Mouse (Mus musculus): Measurements from ENCODE around the gene Klhl5. TPM values are rescaled to one million over a fixed set of nuclear protein-coding genes. Genes with fewer than 3 reads are reported as not detected.
"Not testable (repeated sequence)": the region's sequence is repeated elsewhere in the genome, so short reads cannot be mapped to it uniquely, and the experiment has no call there.

The Klhl5 gene
- polyA plus RNA-seq, 1 experiment from 2014 or later: 13.3 TPM

DNA sequence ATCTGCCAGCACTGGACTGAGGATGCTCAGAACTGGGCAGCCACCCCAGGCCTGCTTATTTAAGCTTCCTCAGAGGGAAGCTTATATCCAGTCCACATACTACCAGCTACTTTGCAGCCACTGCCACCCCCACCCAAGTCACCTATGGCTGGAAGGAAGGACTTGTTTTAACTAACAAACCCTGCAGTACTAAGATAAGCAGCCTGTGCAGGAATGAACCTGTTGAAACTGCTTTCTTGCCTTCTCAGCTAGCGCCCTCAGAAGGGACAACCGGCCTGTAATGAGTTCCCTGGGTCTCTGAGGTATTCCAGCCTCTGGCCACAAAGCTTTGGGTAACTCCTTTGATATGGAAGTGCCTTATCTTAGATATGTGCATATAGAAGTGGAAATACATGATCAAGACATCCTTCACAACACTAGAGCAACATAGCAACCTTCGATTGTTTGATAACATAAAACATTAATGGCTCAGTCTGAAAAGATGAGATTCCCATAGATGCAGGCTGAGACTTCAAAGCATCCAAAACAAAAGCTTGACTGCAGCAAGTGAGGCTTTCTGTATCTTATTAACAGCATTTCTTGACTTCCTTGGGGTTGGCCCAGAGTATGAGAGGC, 5.2 kb upstream of the Klhl5 start:
- ATAC-seq (replicated peaks; ENCODE audit: insufficient number of reproducible peaks, low FRiP score, low TSS enrichment): no peak
- Histone ChIP-seq H3K27me3 (ENCODE audit: control insufficient read depth, insufficient read depth, low read length) (no peaks in the 10 kb centered on the region), H3K9me3 (replicated peaks; ENCODE audit: control insufficient read depth, low read length) (no peaks in the 10 kb centered on the region), H3K4me2 (no peak overlapping the region), H3K9ac (ENCODE audit: low read depth, low read length) (no peak overlapping the region), H3K4me3 (ENCODE audit: low read depth, low read length) (no peak overlapping the region), H3K36me3 (ENCODE audit: control insufficient read depth, insufficient read depth, low read length) (no peaks in the 10 kb centered on the region), H3K27ac (ENCODE audit: low read depth, low read length) (no peak overlapping the region), H3K4me1 (ENCODE audit: control insufficient read depth, insufficient read depth, low read length) (peaks cover 13% of the 10 kb centered on the region)
- WGBS (ENCODE audit: insufficient replicate concordance): 45% methylated on average over 3 of the region's 3 CpGs

DNA sequence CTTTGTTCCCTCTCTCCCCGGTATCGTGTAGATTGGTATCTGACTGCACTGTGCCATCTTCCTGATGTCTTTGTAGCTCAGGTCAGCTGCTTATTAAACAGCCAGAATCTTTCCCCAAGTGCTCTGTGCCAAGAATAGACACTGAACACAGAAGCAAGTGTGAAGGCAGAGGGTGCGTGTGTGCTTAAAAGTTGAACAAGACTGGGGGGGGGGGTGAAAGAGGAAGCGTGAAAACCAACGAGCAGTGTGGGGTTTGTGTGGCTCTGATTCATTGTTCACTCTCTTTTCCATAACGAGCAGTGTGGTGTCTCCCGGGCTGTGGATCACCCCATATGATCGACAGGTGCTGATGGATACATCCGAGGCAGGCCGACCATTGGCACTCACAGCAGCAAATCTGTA, 4.7 kb upstream of the Klhl5 start:
- no peaks in the 10 kb centered on the region for H3K36me3 ChIP-seq (ENCODE audit: control insufficient read depth, insufficient read depth, low read length)
- H3K27me3 ChIP-seq (ENCODE audit: control insufficient read depth, insufficient read depth, low read length): no peaks in the 10 kb centered on the region
- ATAC-seq (replicated peaks; ENCODE audit: insufficient number of reproducible peaks, low FRiP score, low TSS enrichment): no peak
- WGBS (ENCODE audit: insufficient replicate concordance): 43% methylated on average over 10 of the region's 10 CpGs
- no peak overlapping the region for H3K27ac ChIP-seq (ENCODE audit: low read depth, low read length)
- H3K9me3 ChIP-seq (replicated peaks; ENCODE audit: control insufficient read depth, low read length): no peaks in the 10 kb centered on the region
- peaks cover 13% of the 10 kb centered on the region for H3K4me1 ChIP-seq (ENCODE audit: control insufficient read depth, insufficient read depth, low read length)
- no peak overlapping the region for H3K4me3 ChIP-seq (ENCODE audit: low read depth, low read length)
- H3K4me2 ChIP-seq: no peak overlapping the region
- H3K9ac ChIP-seq (ENCODE audit: low read depth, low read length): no peak overlapping the region

DNA sequence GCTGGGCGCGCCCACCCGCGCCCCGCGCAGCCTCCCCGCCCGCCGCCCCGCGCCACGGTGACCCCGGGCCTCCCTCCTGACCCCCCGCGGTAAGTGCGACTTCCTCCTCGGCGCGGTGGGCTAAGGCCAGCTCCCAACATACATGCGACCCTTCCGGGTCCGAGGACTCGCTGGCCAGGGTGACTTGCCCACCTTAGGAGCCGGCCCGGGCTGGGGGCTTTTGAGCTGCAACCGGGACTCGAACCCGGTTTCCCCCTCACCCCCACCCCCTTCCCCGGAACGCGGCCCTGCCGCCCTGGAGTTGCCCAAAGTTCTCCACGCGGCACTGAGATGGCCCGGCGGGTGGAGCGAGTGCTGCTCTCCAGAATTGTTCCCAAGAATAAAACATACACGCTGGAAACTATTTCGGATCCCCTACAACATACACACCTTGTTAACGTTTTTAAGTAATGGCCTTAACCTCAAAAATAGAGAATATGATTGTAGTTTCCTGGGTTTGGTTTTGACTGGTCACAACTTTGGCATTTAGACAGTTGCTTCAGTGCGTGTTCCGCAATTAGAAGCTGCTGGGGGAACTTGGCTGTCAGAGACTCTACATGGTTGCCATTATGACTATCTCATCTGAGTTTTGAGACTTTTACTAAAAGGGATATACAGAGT, 564 bp downstream of the Klhl5 start:
- peak; percentile 27; the same call in 1 of the 2 replicates for ATAC-seq (replicated peaks; ENCODE audit: insufficient number of reproducible peaks, low FRiP score, low TSS enrichment)
- Histone ChIP-seq H3K9me3 (replicated peaks; ENCODE audit: control insufficient read depth, low read length) (no peaks in the 10 kb centered on the region), H3K4me2 (peak overlapping the region; percentile 82), H3K4me3 (ENCODE audit: low read depth, low read length) (peak overlapping the region; percentile 92), H3K27me3 (ENCODE audit: control insufficient read depth, insufficient read depth, low read length) (no peaks in the 10 kb centered on the region), H3K9ac (ENCODE audit: low read depth, low read length) (peak overlapping the region; percentile 90), H3K27ac (ENCODE audit: low read depth, low read length) (peak overlapping the region; percentile 86), H3K36me3 (ENCODE audit: control insufficient read depth, insufficient read depth, low read length) (no peaks in the 10 kb centered on the region), H3K4me1 (ENCODE audit: control insufficient read depth, insufficient read depth, low read length) (peaks cover 6% of the 10 kb centered on the region)
- 2% methylated on average over 38 of the region's 42 CpGs for whole genome bisulfite sequencing (ENCODE audit: insufficient replicate concordance)

DNA sequence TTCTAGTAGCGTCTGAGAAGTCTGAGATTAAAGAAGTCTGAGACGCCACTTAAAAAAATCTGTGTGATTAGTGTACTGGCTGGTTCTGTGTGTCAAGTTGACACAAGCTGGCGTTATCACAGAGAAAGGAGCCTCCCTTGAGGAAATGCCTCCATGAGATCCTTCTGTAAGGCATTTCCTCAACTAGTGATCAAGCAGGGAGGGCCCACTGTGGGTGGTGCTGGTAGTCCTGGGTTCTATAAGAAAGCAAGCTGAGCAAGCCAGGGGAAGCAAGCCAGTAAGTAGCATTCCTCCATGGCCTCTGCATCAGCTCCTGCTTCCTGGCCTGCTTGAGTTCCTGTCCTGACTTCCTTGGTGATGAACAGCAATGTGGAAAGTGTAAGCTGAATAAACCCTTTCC, 4.9 kb downstream of the Klhl5 start:
- H3K27me3 ChIP-seq (ENCODE audit: control insufficient read depth, insufficient read depth, low read length); H3K4me3 ChIP-seq (ENCODE audit: low read depth, low read length); ATAC-seq (replicated peaks; ENCODE audit: insufficient number of reproducible peaks, low FRiP score, low TSS enrichment); H3K27ac ChIP-seq (ENCODE audit: low read depth, low read length); H3K4me2 ChIP-seq; H3K9ac ChIP-seq (ENCODE audit: low read depth, low read length); H3K9me3 ChIP-seq (replicated peaks; ENCODE audit: control insufficient read depth, low read length); H3K36me3 ChIP-seq (ENCODE audit: control insufficient read depth, insufficient read depth, low read length): not testable (repeated sequence)
- WGBS (ENCODE audit: insufficient replicate concordance): 17% methylated on average over 3 of the region's 3 CpGs
- peaks cover 10% of the 10 kb centered on the region for H3K4me1 ChIP-seq (ENCODE audit: control insufficient read depth, insufficient read depth, low read length)

DNA sequence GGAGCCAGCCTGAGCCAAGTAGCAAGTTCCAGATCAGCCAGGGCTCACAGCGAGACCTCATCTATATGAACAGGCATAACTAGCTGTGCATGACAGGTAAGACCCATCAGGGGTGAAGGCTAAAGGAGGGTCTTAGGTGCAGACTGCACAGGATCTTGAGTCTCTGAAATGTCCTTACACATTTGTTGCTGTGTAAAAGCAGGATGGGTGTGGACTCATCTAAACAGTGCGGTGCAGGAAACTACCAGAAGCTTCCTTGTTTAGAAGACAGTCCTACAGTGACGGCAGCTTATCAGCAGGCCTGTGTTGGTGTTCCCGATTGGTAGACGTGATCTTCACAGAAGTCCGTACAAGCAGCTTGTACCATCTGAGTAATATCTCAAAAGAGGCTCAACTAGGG, 6.0 kb downstream of the Klhl5 start:
- H3K4me1 ChIP-seq (ENCODE audit: control insufficient read depth, insufficient read depth, low read length): peaks cover 10% of the 10 kb centered on the region
- no peak overlapping the region for H3K27ac ChIP-seq (ENCODE audit: low read depth, low read length)
- peaks cover 4% of the 10 kb centered on the region; the same call in 1 of the 2 replicates for H3K36me3 ChIP-seq (ENCODE audit: control insufficient read depth, insufficient read depth, low read length)
- H3K4me2 ChIP-seq: no peak overlapping the region
- no peaks in the 10 kb centered on the region for H3K9me3 ChIP-seq (replicated peaks; ENCODE audit: control insufficient read depth, low read length)
- H3K4me3 ChIP-seq (ENCODE audit: low read depth, low read length): no peak overlapping the region
- ATAC-seq (replicated peaks; ENCODE audit: insufficient number of reproducible peaks, low FRiP score, low TSS enrichment): no peak
- H3K27me3 ChIP-seq (ENCODE audit: control insufficient read depth, insufficient read depth, low read length): no peaks in the 10 kb centered on the region
- WGBS (ENCODE audit: insufficient replicate concordance): 52% methylated on average over 6 of the region's 6 CpGs
- no peak overlapping the region for H3K9ac ChIP-seq (ENCODE audit: low read depth, low read length)

DNA sequence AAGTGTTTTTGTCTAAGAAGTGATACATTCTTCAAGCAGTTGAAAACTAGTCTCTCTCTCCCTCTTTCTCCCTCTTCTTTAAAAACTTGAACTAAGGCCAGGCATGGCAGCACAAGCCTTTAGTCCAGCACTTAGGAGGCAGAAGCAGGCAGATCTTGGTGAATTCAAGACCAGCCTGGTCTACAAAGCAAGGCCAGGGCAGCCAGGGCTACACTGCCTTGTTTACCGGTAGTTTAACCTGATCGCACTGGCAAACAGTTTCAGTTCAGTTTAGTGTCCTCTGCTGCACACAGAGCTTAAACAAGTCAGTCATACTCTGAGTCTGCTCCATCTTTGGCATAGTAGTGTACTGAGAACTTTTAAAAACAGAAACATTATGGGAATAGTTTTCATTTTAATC, 9.4 kb downstream of the Klhl5 start:
- no peak overlapping the region for H3K27ac ChIP-seq (ENCODE audit: low read depth, low read length)
- no peak for ATAC-seq (replicated peaks; ENCODE audit: insufficient number of reproducible peaks, low FRiP score, low TSS enrichment)
- no peak overlapping the region for H3K4me3 ChIP-seq (ENCODE audit: low read depth, low read length)
- H3K9ac ChIP-seq (ENCODE audit: low read depth, low read length): no peak overlapping the region
- no peak overlapping the region for H3K4me2 ChIP-seq
- WGBS (ENCODE audit: insufficient replicate concordance): 89% methylated on average over 2 of the region's 2 CpGs
- H3K9me3 ChIP-seq (replicated peaks; ENCODE audit: control insufficient read depth, low read length): no peaks in the 10 kb centered on the region
- no peaks in the 10 kb centered on the region for H3K27me3 ChIP-seq (ENCODE audit: control insufficient read depth, insufficient read depth, low read length)
- peaks cover 10% of the 10 kb centered on the region for H3K4me1 ChIP-seq (ENCODE audit: control insufficient read depth, insufficient read depth, low read length)
- peaks cover 4% of the 10 kb centered on the region; the same call in 1 of the 2 replicates for H3K36me3 ChIP-seq (ENCODE audit: control insufficient read depth, insufficient read depth, low read length)

DNA sequence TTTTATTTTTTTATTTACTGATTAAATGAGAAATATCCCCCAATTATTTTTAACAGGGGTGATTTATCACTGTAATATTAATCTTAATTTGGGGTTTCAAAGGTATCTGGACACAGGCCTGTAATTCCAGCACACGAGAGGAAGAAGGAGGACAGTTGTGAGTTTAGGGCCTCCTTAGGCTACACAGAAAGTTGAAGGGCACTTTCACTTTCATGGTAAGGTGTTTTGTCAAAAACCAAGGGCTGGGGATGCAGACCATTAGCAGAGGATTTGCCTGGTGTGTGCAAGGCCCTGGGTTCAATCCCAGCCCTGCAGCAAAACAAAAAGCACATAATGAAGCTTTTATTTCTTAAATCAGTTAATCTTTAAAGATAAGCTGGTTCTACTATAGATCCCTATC, 12.2 kb downstream of the Klhl5 start:
- Histone ChIP-seq H3K9me3 (replicated peaks; ENCODE audit: control insufficient read depth, low read length) (no peaks in the 10 kb centered on the region), H3K27me3 (ENCODE audit: control insufficient read depth, insufficient read depth, low read length) (no peaks in the 10 kb centered on the region), H3K4me3 (ENCODE audit: low read depth, low read length) (no peak overlapping the region), H3K9ac (ENCODE audit: low read depth, low read length) (no peak overlapping the region), H3K4me1 (ENCODE audit: control insufficient read depth, insufficient read depth, low read length) (0 out of 2 replicates have a peak, but pooled peaks cover 2% of the 10 kb centered on the region), H3K27ac (ENCODE audit: low read depth, low read length) (no peak overlapping the region), H3K4me2 (no peak overlapping the region), H3K36me3 (ENCODE audit: control insufficient read depth, insufficient read depth, low read length) (peaks cover 4% of the 10 kb centered on the region; the same call in 1 of the 2 replicates)
- no peak for ATAC-seq (replicated peaks; ENCODE audit: insufficient number of reproducible peaks, low FRiP score, low TSS enrichment)
- WGBS (ENCODE audit: insufficient replicate concordance): 92% methylated on average over 1 of the region's 1 CpGs

DNA sequence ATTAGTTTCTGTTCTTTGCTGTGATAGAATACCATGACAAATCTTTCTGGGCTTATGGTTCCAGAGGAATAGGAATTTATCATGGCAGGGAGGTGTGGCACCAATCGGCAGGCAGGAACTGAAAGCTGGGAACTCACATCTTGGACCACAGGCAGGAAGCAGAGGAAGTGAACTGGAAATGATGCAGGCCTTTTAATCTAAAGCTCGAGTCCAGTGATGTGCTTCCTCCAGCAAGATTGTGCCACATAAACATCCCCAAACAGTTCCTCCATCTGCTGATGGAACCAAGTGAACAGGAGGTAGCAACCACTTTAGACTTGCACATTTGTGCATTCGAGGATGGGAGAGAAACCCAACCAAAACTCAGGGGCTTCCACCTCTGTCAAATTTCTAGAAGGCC, 12.6 kb downstream of the Klhl5 start:
- Histone ChIP-seq H3K27me3 (ENCODE audit: control insufficient read depth, insufficient read depth, low read length) (no peaks in the 10 kb centered on the region), H3K9me3 (replicated peaks; ENCODE audit: control insufficient read depth, low read length) (no peaks in the 10 kb centered on the region), H3K36me3 (ENCODE audit: control insufficient read depth, insufficient read depth, low read length) (peaks cover 4% of the 10 kb centered on the region; the same call in 1 of the 2 replicates), H3K27ac (ENCODE audit: low read depth, low read length) (no peak overlapping the region), H3K4me1 (ENCODE audit: control insufficient read depth, insufficient read depth, low read length) (0 out of 2 replicates have a peak, but pooled peaks cover 2% of the 10 kb centered on the region), H3K4me3 (ENCODE audit: low read depth, low read length) (no peak overlapping the region), H3K9ac (ENCODE audit: low read depth, low read length) (no peak overlapping the region), H3K4me2 (no peak overlapping the region)
- WGBS (ENCODE audit: insufficient replicate concordance): 56% methylated on average over 3 of the region's 3 CpGs
- no peak for ATAC-seq (replicated peaks; ENCODE audit: insufficient number of reproducible peaks, low FRiP score, low TSS enrichment)

DNA sequence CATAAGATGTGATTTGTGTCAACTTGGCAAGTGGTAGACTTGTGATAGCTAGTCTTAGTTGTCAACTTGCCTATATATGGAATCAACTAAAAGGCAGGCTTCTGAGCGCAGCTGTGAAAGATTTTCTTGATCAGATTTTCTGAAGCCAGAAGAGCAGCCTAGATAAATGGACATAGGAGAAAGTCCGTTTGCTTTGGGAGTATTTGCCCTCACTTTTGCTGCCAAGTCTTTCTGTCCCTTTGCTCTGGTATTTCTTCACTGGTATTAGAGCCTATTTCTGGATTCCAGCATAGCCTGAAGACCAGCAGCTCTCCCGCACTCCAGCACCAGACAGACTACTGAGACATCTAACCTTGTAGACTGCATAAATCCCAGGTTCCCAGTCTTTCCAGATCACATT, 15.3 kb downstream of the Klhl5 start:
- no peaks in the 10 kb centered on the region for H3K9me3 ChIP-seq (replicated peaks; ENCODE audit: control insufficient read depth, low read length)

More for the DNA sequence above, 15.3 kb downstream of the Klhl5 start:
- no peaks in the 10 kb centered on the region for H3K36me3 ChIP-seq (ENCODE audit: control insufficient read depth, insufficient read depth, low read length)
- 0 out of 2 replicates have a peak, but pooled peaks cover 2% of the 10 kb centered on the region for H3K4me1 ChIP-seq (ENCODE audit: control insufficient read depth, insufficient read depth, low read length)
- no peak overlapping the region for H3K4me3 ChIP-seq (ENCODE audit: low read depth, low read length)
- no peak overlapping the region for H3K9ac ChIP-seq (ENCODE audit: low read depth, low read length)
- no peak for ATAC-seq (replicated peaks; ENCODE audit: insufficient number of reproducible peaks, low FRiP score, low TSS enrichment)
- no peaks in the 10 kb centered on the region for H3K27me3 ChIP-seq (ENCODE audit: control insufficient read depth, insufficient read depth, low read length)
- H3K4me2 ChIP-seq: no peak overlapping the region
- 60% methylated on average over 3 of the region's 3 CpGs for WGBS (ENCODE audit: insufficient replicate concordance)
- H3K27ac ChIP-seq (ENCODE audit: low read depth, low read length): no peak overlapping the region
